Mouse (Mus musculus) intestine, embryonic 16.5 days (tissue): ENCODE data around the gene Cenpj. TPM values are rescaled to one million over a fixed set of nuclear protein-coding genes. Genes with fewer than 3 reads are reported as not detected.

Experiments
- ATAC-seq: fragments of 200-750 bp; cut with Nextera tagmentation; 2 replicates; pipeline ENCODE4 v1.8.0; 2017; ENCODE audit warnings: moderate TSS enrichment, moderate library complexity
- H3K27ac ChIP-seq: fragments of 300-500 bp; sonication (generic); 2 replicates; pipeline ENCODE4 v1.5.1; 2014; ENCODE audit warnings: mild to moderate bottlenecking, low read length
- H3K27me3 ChIP-seq: fragments of 300-500 bp; sonication (generic); replicated peaks from 2 replicates; pipeline ENCODE4 v1.6.1; 2014; ENCODE audit warnings: low read length, control low read depth, mixed read lengths; ENCODE audit not compliant: control insufficient read depth, insufficient read depth
- H3K36me3 ChIP-seq: fragments of 300-500 bp; sonication (generic); 2 replicates; pipeline ENCODE4 v1.6.1; 2014; ENCODE audit warnings: low read length, control low read depth; ENCODE audit not compliant: control insufficient read depth, insufficient read depth
- H3K4me1 ChIP-seq: fragments of 300-500 bp; sonication (generic); 2 replicates; pipeline ENCODE4 v1.6.1; 2014; ENCODE audit warnings: low read length, control low read depth, mixed read lengths; ENCODE audit not compliant: control insufficient read depth, insufficient read depth
- H3K4me2 ChIP-seq: fragments of 300-500 bp; sonication (generic); 2 replicates; pipeline ENCODE4 v1.6.1; 2014; ENCODE audit warnings: low read depth, low read length, control low read depth
- H3K4me3 ChIP-seq: fragments of 300-500 bp; sonication (generic); 2 replicates; pipeline ENCODE4 v1.5.1; 2014; ENCODE audit warnings: mild to moderate bottlenecking, low read length
- H3K9ac ChIP-seq: fragments of 300-500 bp; sonication (generic); 2 replicates; pipeline ENCODE4 v1.6.1; 2014; ENCODE audit warnings: low read depth, low read length
- H3K9me3 ChIP-seq: fragments of 300-500 bp; sonication (generic); 2 replicates; pipeline ENCODE4 v1.6.1; 2016; ENCODE audit warnings: low read length, control low read depth; ENCODE audit not compliant: control insufficient read depth
- WGBS: fragments of 180-500 bp; shearing (Covaris S2); extraction: QIAGEN DNeasy Blood & Tissue Kit; methylation state at CpG from one replicate; pipeline ENCODE4 v1.1.7; 2014; 5-methylcytosine and 5-hydroxymethylcytosine counted together
- polyA plus RNA-seq: library from polyadenylated mRNA; unstranded; fragments of >200 nt; fragmentation: Nextera tagmentation; extraction: Ambion mirVana; gene quantifications from 2 replicates; pipeline ENCODE4 v1.2.1, GENCODE M21; 2015

Gene Cenpj
- polyA plus RNA-seq = 4.8 and 6.0 TPM in 2 replicates

GRCm38 (mm10) chr14:56575416-56575815 lies at the start of gene Cenpj, which contains the start of gene Parp4:
Cenpj (minus strand) TSS chr14:56575425.
Parp4 (plus strand) TSS chr14:56575619.
- H3K27me3 ChIP-seq = no peaks in the 10 kb centered on the region
- H3K9ac ChIP-seq = peak within 1 kb of the TSS; percentile 84
- peak within 1 kb of the TSS; percentile 66 for H3K4me2 ChIP-seq
- H3K36me3 ChIP-seq = no peaks in the 10 kb centered on the region
- ATAC-seq = peak; percentile 84
- WGBS = under 1% methylated on average over 20 of the region's 24 CpGs
- H3K9me3 ChIP-seq = no peaks in the 10 kb centered on the region
- peaks cover 4% of the 10 kb centered on the region for H3K4me1 ChIP-seq
- peak within 1 kb of the TSS; percentile 51; the same call in 1 of the 2 replicates for H3K27ac ChIP-seq
- peak within 1 kb of the TSS; percentile 77 for H3K4me3 ChIP-seq

- Histone ChIP-seq H3K9me3 (no peaks in the 10 kb centered on the region), H3K9ac (no peak overlapping the region), H3K4me2 (no peak overlapping the region), H3K4me3 (no peak overlapping the region), H3K4me1 (no peaks in the 10 kb centered on the region), H3K36me3 (no peaks in the 10 kb centered on the region), H3K27me3 (no peaks in the 10 kb centered on the region), H3K27ac (no peak overlapping the region)
- ATAC-seq = no peak
- WGBS = 87% methylated on average over 8 of the region's 8 CpGs
Measured at GRCm38 (mm10) chr14:56620425-56620824, 45.2 kb upstream of the Cenpj start.

GRCm38 (mm10) chr14:56617470-56617869 lies 42.2 kb upstream of the Cenpj start:
- Histone ChIP-seq H3K27me3 (no peaks in the 10 kb centered on the region), H3K4me2 (no peak overlapping the region), H3K4me3 (no peak overlapping the region), H3K9me3 (no peaks in the 10 kb centered on the region), H3K36me3 (peaks cover 4% of the 10 kb centered on the region; the same call in 1 of the 2 replicates), H3K9ac (no peak overlapping the region), H3K4me1 (no peaks in the 10 kb centered on the region), H3K27ac (no peak overlapping the region)
- ATAC-seq = no peak
- WGBS = 76% methylated on average over 1 of the region's 1 CpGs

- no peak overlapping the region for H3K9ac ChIP-seq
- no peaks in the 10 kb centered on the region for H3K27me3 ChIP-seq
- H3K36me3 ChIP-seq = peaks cover 4% of the 10 kb centered on the region; the same call in 1 of the 2 replicates
- H3K4me3 ChIP-seq = no peak overlapping the region
- no peak overlapping the region for H3K4me2 ChIP-seq
- H3K9me3 ChIP-seq = no peaks in the 10 kb centered on the region
- ATAC-seq = no peak
- no peak overlapping the region for H3K27ac ChIP-seq
- 87% methylated on average over 3 of the region's 3 CpGs for WGBS
- H3K4me1 ChIP-seq = no peaks in the 10 kb centered on the region
Measured at GRCm38 (mm10) chr14:56613212-56613611, 38.0 kb upstream of the Cenpj start.

GRCm38 (mm10) chr14:56605136-56605535 lies 29.9 kb upstream of the Cenpj start:
- ATAC-seq = peak; percentile 77
- Histone ChIP-seq H3K36me3 (no peaks in the 10 kb centered on the region), H3K4me1 (no peaks in the 10 kb centered on the region), H3K4me3 (no peak overlapping the region), H3K9me3 (no peaks in the 10 kb centered on the region), H3K4me2 (no peak overlapping the region), H3K27ac (no peak overlapping the region), H3K9ac (no peak overlapping the region), H3K27me3 (no peaks in the 10 kb centered on the region)
- 69% methylated on average over 4 of the region's 4 CpGs for WGBS

GRCm38 (mm10) chr14:56604438-56604837 lies 29.2 kb upstream of the Cenpj start:
- no peak overlapping the region for H3K4me2 ChIP-seq
- H3K36me3 ChIP-seq = no peaks in the 10 kb centered on the region
- H3K4me1 ChIP-seq = no peaks in the 10 kb centered on the region
- H3K4me3 ChIP-seq = no peak overlapping the region
- H3K27me3 ChIP-seq = no peaks in the 10 kb centered on the region
- no peak overlapping the region for H3K9ac ChIP-seq
- H3K9me3 ChIP-seq = no peaks in the 10 kb centered on the region
- peak; percentile 23; the same call in 1 of the 2 replicates for ATAC-seq
- H3K27ac ChIP-seq = no peak overlapping the region
- 88% methylated on average over 5 of the region's 5 CpGs for WGBS

- Histone ChIP-seq H3K27ac (no peak overlapping the region), H3K9me3 (no peaks in the 10 kb centered on the region)
Measured at GRCm38 (mm10) chr14:56602069-56602468, 26.8 kb upstream of the Cenpj start.

GRCm38 (mm10) chr14:56598759-56599158 lies 23.5 kb upstream of the Cenpj start:
- Histone ChIP-seq H3K27ac (no peak overlapping the region), H3K27me3 (no peaks in the 10 kb centered on the region), H3K9ac (no peak overlapping the region), H3K36me3 (peaks cover 2% of the 10 kb centered on the region; the same call in 1 of the 2 replicates), H3K9me3 (no peaks in the 10 kb centered on the region), H3K4me1 (no peaks in the 10 kb centered on the region), H3K4me2 (no peak overlapping the region), H3K4me3 (no peak overlapping the region)
- WGBS = 48% methylated on average over 6 of the region's 6 CpGs
- no peak for ATAC-seq

More at GRCm38 (mm10) chr14:56602069-56602468, 26.8 kb upstream of the Cenpj start:
- H3K27me3 ChIP-seq = no peaks in the 10 kb centered on the region
- no peak for ATAC-seq
- 73% methylated on average over 9 of the region's 9 CpGs for WGBS
- peaks cover 2% of the 10 kb centered on the region; the same call in 1 of the 2 replicates for H3K36me3 ChIP-seq
- H3K4me3 ChIP-seq = no peak overlapping the region
- H3K4me2 ChIP-seq = no peak overlapping the region
- no peak overlapping the region for H3K9ac ChIP-seq
- no peaks in the 10 kb centered on the region for H3K4me1 ChIP-seq

GRCm38 (mm10) chr14:56594811-56595210 lies 19.6 kb upstream of the Cenpj start:
- peaks cover 2% of the 10 kb centered on the region for H3K36me3 ChIP-seq

GRCm38 (mm10) chr14:56592191-56592590 lies 17.0 kb upstream of the Cenpj start:
- WGBS = 94% methylated on average over 9 of the region's 9 CpGs
- H3K4me1 ChIP-seq = no peaks in the 10 kb centered on the region
- no peak for ATAC-seq
- H3K36me3 ChIP-seq = no peaks in the 10 kb centered on the region; the same call in 1 of the 2 replicates
- H3K4me3 ChIP-seq = no peak overlapping the region
- no peaks in the 10 kb centered on the region for H3K27me3 ChIP-seq
- no peak overlapping the region for H3K27ac ChIP-seq
- no peak overlapping the region for H3K4me2 ChIP-seq
- H3K9ac ChIP-seq = no peak overlapping the region
- no peaks in the 10 kb centered on the region for H3K9me3 ChIP-seq

More at GRCm38 (mm10) chr14:56594811-56595210, 19.6 kb upstream of the Cenpj start:
- Histone ChIP-seq H3K27me3 (no peaks in the 10 kb centered on the region), H3K27ac (no peak overlapping the region), H3K9me3 (no peaks in the 10 kb centered on the region), H3K4me3 (no peak overlapping the region), H3K9ac (no peak overlapping the region), H3K4me1 (no peaks in the 10 kb centered on the region), H3K4me2 (no peak overlapping the region)
- 90% methylated on average over 1 of the region's 1 CpGs for WGBS
- no peak for ATAC-seq
